Mouse (Mus musculus): ENCODE results near the gene Fam19a3.
"Not testable (repeated sequence)": the region's sequence is repeated elsewhere in the genome, so short reads cannot be mapped to it uniquely, and the experiment has no call there.

The Fam19a3 gene

GRCm38 (mm10) chr3:104781471-104781903 lies at the start of gene Fam19a3:
Fam19a3 (minus strand) TSS chr3:104781840.
- DNase-seq, result no peak

GRCm38 (mm10) chr3:104822413-104822812 lies 40.8 kb upstream of the Fam19a3 start:
- DNase-seq, result no peak

DNA sequence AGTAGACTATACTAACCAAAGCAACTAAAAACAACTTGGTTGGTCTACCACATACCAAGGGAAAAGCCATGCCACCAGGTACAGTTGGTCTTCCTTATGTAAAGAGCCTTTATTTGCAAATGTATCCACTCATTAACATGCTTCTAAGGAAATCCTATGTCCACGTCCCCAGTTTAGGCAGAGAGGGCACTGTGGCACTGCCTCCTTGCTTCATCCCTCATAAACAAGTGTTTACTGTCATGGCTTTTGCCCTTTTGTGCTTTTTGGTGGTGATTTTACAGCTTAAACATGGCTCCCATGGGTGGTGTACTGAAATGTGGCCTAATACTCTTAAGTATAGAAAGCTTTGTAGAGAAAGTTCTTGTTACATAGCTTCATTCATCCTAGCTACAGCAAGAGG lies 38.8 kb upstream of the Fam19a3 start:
- DNase-seq, result no peak

- no peak for DNase-seq
These were observed 37.1 kb upstream of the Fam19a3 start for GRCm38 (mm10) chr3:104818749-104819134.

- peak; percentile 37 to 63 for DNase-seq
These were observed 36.5 kb upstream of the Fam19a3 start, which contains the start of gene Mov10 for GRCm38 (mm10) chr3:104817991-104818748. Mov10 (minus strand) TSS chr3:104818563.

- peak; percentile 54 to 63 for DNase-seq
These were observed 35.9 kb upstream of the Fam19a3 start for GRCm38 (mm10) chr3:104817481-104817990.

GRCm38 (mm10) chr3:104816130-104816529 lies 34.5 kb upstream of the Fam19a3 start:
- DNase-seq, result no peak

DNA sequence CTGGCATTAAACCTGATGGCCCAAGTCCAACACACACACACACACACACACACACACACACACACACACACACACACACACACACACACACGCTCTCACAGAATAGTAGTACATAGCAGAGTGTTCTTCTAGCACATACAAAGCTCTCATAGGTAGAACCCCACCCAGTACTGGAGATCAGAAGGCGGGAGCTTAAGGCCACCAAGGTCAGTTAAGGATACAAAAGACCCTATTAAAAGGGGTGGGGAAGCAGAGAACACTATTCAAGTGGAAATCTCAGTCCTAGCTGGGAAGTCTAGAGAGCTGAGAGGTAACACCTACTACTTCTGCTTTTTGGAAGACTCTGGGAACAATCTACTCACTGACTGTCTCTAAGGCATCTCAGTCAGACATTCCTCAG lies 33.7 kb upstream of the Fam19a3 start:
- no peak for DNase-seq

DNA sequence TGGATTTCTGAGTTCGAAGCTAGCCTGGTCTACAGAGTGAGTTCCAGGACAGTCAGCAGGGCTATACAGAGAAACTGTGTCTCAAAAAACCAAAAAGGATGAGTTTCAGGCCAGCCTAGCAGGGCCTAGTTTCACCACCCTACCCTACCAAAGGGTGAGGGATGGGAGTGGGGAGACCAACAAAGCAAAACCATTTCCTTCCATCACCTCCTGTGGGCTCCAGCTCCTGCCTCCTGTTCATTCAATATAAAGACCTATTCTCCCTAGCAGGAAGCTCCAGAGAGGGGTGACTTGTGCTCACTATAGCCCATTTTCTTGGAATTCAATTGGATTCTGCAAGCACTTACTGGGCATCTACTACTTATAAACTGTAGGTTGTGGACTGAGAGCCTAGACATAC lies 33.1 kb upstream of the Fam19a3 start:
- DNase-seq, result no peak

- DNase-seq, result not testable (repeated sequence)
These were observed 31.6 kb upstream of the Fam19a3 start for GRCm38 (mm10) chr3:104813227-104813626.

- no peak for DNase-seq
These were observed 30.6 kb upstream of the Fam19a3 start for GRCm38 (mm10) chr3:104812254-104812653.

- DNase-seq, result no peak
These were observed 30.1 kb upstream of the Fam19a3 start for GRCm38 (mm10) chr3:104811752-104812151.

- no peak for DNase-seq
These were observed 23.9 kb upstream of the Fam19a3 start for GRCm38 (mm10) chr3:104805539-104805938.

DNA sequence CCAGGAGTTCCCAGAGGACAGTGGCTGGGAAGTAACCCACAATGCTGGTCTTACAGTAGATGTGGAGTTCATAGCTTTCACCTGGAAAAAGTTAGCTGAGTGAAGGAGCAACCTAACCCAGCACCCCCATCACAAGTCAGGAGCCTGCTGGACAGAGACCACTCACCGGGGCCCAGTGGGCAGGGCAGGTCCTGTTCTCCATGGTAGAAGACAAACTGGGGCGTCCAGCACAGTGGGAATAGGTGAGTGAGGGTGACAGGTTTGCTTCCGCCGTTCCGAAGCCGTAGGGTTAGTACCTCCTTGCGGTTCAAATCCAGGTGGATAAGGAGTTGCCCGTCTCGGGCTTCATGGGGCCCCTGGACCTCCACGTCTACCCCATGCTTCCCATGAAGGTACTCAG lies 22.7 kb upstream of the Fam19a3 start:
- DNase-seq, result no peak

GRCm38 (mm10) chr3:104801481-104801880 lies 19.8 kb upstream of the Fam19a3 start:
- DNase-seq, result no peak

DNA sequence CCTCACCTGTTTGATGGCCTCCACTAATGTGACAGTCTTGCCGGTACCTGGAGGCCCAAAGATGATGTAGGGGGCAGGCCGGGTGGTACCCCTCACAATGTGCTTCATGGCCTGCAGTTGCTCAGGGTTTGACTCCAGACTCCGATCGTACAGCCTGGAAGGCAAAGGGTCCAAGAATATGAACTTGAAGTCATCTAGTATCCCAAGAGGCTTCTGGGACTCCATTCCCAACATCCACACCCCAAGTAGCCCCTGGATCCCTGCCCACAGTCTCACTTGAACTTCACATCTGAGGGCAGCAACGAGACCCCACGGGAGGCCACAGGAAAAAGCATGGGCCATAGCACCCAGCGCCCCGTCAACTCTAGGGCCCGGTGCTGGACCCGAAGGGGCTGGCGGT lies 19.0 kb upstream of the Fam19a3 start:
- DNase-seq, result no peak

DNA sequence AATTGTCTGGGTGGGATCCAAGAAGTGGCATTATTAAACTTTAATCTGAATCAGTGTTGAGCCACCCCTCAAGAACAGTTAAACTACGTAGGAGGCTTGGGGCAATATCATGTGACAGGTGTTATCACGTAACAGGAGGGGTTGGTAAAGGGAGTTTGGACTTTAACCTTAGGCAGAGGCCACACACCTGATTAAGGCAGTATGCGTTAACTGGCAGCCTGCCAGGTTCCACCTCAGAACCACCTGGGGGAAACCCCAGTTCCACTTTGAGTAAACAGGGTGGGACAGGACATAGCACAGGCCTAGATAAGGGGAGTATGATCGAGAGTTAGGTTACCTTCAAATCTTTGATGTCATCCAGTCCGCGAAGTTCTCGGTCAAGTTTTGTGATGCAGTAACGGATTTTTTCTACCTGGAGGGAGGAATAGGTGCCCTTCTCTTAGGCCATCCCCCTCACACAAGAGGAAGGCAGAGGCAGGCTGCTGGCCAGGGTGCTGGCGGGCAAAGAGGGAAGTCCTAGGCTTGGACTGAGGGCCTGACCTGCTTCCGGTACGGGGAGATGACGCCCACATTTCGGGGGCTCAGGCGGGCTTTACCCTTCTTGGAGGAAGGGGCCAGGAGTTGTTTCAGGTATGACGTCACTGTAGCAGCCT lies 14.9 kb upstream of the Fam19a3 start:
- DNase-seq, result no peak

- no peak for DNase-seq
These were observed 14.2 kb upstream of the Fam19a3 start for GRCm38 (mm10) chr3:104795661-104796340.

GRCm38 (mm10) chr3:104794953-104795470 lies 13.4 kb upstream of the Fam19a3 start:
- no peak for DNase-seq

DNA sequence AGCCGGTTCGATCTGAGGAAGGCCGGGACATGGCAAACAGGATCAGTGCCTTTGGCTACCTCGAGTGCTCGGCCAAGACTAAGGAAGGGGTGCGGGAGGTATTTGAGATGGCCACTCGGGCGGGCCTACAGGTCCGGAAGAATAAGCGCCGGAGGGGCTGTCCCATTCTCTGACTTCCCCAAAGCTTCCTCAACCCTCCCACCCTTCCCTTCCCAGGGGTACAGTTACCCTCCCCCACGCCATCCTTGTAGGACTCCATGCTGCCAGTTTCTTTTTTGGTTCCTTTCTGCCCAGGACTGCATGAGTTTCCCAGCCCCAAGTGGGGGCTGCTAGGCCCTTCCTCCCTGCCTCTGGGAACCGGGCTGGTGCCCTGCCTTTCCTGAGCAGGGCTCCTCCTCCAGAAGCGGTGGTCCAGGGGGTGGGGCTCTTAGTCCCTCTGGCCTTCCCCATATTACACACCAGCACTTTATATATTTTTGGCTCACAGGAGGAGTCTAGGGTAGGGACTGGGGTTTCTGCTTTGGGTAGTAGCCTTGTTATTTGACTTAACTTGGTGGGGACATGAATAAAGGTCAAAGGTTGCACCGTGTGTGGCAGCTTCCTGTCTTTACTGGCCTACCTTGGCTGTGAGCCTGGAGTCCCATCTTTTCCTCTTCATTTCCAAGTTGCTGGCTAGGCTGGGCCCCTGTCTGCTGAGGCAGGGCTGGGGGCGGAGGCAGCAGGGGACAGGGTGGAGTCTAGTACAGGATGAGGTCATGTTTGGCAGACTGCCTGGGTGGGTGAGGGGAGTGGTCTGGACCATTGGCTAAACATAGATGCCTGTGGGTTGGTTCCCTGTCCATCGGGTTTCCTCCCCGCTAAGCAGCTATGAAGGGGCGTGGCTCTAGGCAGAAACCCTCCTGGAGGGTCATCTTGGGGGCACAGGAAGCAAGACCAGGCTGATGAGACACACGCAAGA lies 12.5 kb upstream of the Fam19a3 start:
- no peak for DNase-seq

GRCm38 (mm10) chr3:104792360-104793270 lies 11.0 kb upstream of the Fam19a3 start:
- DNase-seq, result no peak
